Mouse (Mus musculus): ENCODE results near the gene Gm20388. TPM values are rescaled to one million over a fixed set of nuclear protein-coding genes. Genes with fewer than 3 reads are reported as not detected.

The Gm20388 gene
- total RNA-seq, 2 experiments from 2014 or later, result 5.8 TPM; not detected in 1

GRCm38 (mm10) chr8:123786644-123787043, 3876.0 kb downstream of the Gm20388 start:
- no peak for DNase-seq

- DNase-seq, result no peak
Measured at GRCm38 (mm10) chr8:123787254-123787897, 3876.7 kb downstream of the Gm20388 start.

GRCm38 (mm10) chr8:123788416-123789170, 3878.0 kb downstream of the Gm20388 start:
- no peak for DNase-seq

- DNase-seq, result no peak
Measured at GRCm38 (mm10) chr8:123789461-123789860, 3878.8 kb downstream of the Gm20388 start.

GRCm38 (mm10) chr8:123789970-123790369, 3879.3 kb downstream of the Gm20388 start:
- DNase-seq, result peak; percentile 93

- no peak for DNase-seq
Measured at GRCm38 (mm10) chr8:123791101-123791844, 3880.6 kb downstream of the Gm20388 start.

GRCm38 (mm10) chr8:123791845-123792225, 3881.2 kb downstream of the Gm20388 start:
- no peak for DNase-seq

GRCm38 (mm10) chr8:123793900-123794299, 3883.3 kb downstream of the Gm20388 start:
- DNase-seq, result no peak

GRCm38 (mm10) chr8:123794766-123795165, 3884.1 kb downstream of the Gm20388 start:
- no peak for DNase-seq

- DNase-seq, result no peak
Measured at GRCm38 (mm10) chr8:123796758-123797157, 3886.1 kb downstream of the Gm20388 start.

GRCm38 (mm10) chr8:123797928-123798327, 3887.3 kb downstream of the Gm20388 start:
- no peak for DNase-seq

GRCm38 (mm10) chr8:123799434-123799833, 3888.8 kb downstream of the Gm20388 start:
- no peak for DNase-seq

GRCm38 (mm10) chr8:123799885-123800284, 3889.2 kb downstream of the Gm20388 start:
- DNase-seq, result no peak

- DNase-seq, result no peak
Measured at GRCm38 (mm10) chr8:123800867-123801266, 3890.2 kb downstream of the Gm20388 start.

- DNase-seq, result no peak
Measured at GRCm38 (mm10) chr8:123801538-123801937, 3890.9 kb downstream of the Gm20388 start.

- no peak for DNase-seq
Measured at GRCm38 (mm10) chr8:123803639-123804038, 3893.0 kb downstream of the Gm20388 start.

- no peak for DNase-seq
Measured at GRCm38 (mm10) chr8:123804586-123804985, 3893.9 kb downstream of the Gm20388 start.

GRCm38 (mm10) chr8:123805209-123805717, 3894.6 kb downstream of the Gm20388 start:
- DNase-seq, result no peak

GRCm38 (mm10) chr8:123805718-123806373, 3895.2 kb downstream of the Gm20388 start, which contains the start of gene Rab4a:
Gene Rab4a, plus strand, starts transcription at chr8:123805985.
- DNase-seq, result peak; percentile 85

GRCm38 (mm10) chr8:123806374-123806935, 3895.8 kb downstream of the Gm20388 start:
- DNase-seq, result no peak

GRCm38 (mm10) chr8:123807024-123807431, 3896.4 kb downstream of the Gm20388 start:
- DNase-seq, result peak; percentile 37

All from heart, postnatal 4 days (tissue).